ENCODE assay signal across 13 mouse cellular contexts in the genomic region with DNA sequence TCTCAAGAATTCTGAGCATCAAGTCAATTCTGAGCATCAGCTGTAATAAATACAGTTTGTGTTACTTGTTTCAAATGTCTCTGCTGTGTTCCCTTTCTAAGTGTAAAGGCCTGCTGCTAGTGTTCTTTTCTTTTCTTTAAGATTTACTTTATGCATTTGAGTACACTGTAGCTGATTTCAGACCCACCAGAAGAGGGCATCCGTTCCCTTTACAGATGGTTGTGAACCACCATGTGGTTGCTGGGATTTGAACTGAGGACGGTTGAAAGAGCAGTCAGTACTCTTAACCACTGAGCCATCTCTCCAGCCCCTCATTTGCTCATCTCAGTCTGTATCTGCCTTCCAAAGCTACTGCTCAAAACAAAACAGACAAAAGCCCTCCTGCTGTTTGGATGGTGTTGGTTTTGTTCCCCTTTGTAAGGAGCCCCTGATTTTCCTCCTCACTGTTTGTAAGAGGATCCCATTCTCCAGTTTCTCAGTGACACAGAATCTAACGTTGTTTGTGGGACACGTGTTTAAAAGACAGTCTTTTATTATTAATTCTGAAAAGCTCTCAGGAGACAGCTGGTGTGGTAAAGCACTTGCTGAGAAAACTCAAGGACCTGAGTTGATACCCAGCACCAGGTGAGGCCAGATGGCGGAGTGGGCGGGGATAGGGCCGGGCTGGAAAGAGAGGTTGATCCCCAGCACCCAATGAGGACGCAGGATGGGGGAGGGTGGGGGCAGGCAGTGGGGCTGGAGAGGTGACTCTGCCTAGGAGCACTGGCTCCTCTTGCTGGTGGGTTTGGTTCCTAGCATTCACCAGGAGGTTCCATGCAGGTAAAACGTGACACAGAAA. TPM values are rescaled to one million over a fixed set of nuclear protein-coding genes. Genes with fewer than 3 reads are reported as not detected.
DNase-seq lines count a peak whose midpoint lies in the region; ATAC-seq and TF ChIP-seq lines count a peak whose summit lies in the region.
"Had no signal": no experiment of that assay in that cellular context is flagged by ENCODE, and none has a peak within 500 bp of the region (broad histone marks: within the 10 kb centered on the region; RNA-seq: fewer than 3 reads in every experiment).

No protein-coding gene starts in this region.

- H3K4me3 ChIP-seq in gastrocnemius, adult 2 months: no peak overlapping the region
- H3K4me3 ChIP-seq in limb, embryonic 13.5 days: no peak overlapping the region
- H3K4me3 ChIP-seq in limb, embryonic 10.5 days: no peak overlapping the region
- H3K4me3 ChIP-seq in embryonic facial prominence, embryonic 10.5 days: no peak overlapping the region
- H3K4me3 ChIP-seq: embryonic facial prominence, embryonic 13.5 days; hindbrain, embryonic 15.5 days; limb, embryonic 12.5 days had no signal

- H3K9me3 ChIP-seq in limb, embryonic 13.5 days: no peaks in the 10 kb centered on the region
- no peaks in the 10 kb centered on the region for H3K9me3 ChIP-seq in limb, embryonic 10.5 days (replicated peaks)
- H3K9me3 ChIP-seq in embryonic facial prominence, embryonic 10.5 days: no peaks in the 10 kb centered on the region
- H3K9me3 ChIP-seq: embryonic facial prominence, embryonic 13.5 days; hindbrain, embryonic 15.5 days; limb, embryonic 12.5 days had no signal

- no peaks in the 10 kb centered on the region for H3K4me1 ChIP-seq in limb, embryonic 13.5 days
- H3K4me1 ChIP-seq in limb, embryonic 10.5 days: peaks cover 14% of the 10 kb centered on the region; the same call in 1 of the 2 replicates
- peaks cover 9% of the 10 kb centered on the region; the same call in 1 of the 2 replicates for H3K4me1 ChIP-seq in embryonic facial prominence, embryonic 10.5 days

- intact Hi-C loops in gastrocnemius, adult 2 months (cut with DNase I): no loop called here

- H3K27me3 ChIP-seq in limb, embryonic 13.5 days: no peaks in the 10 kb centered on the region
- no peaks in the 10 kb centered on the region for H3K27me3 ChIP-seq in limb, embryonic 10.5 days (ENCODE audit: low read depth, poor library complexity, severe bottlenecking)
- no peaks in the 10 kb centered on the region for H3K27me3 ChIP-seq in embryonic facial prominence, embryonic 10.5 days (replicated peaks; ENCODE audit: low read depth, poor library complexity, severe bottlenecking)
- H3K27me3 ChIP-seq: embryonic facial prominence, embryonic 13.5 days; hindbrain, embryonic 15.5 days; limb, embryonic 12.5 days had no signal

- no peak for ATAC-seq in limb, embryonic 13.5 days (ENCODE audit: low FRiP score, low read depth)
- ATAC-seq in megakaryocyte-erythroid progenitor cell, adult 5-6 weeks (replicated peaks; ENCODE audit: low FRiP score, low TSS enrichment, poor library complexity, severe bottlenecking): no peak

- no peak overlapping the region for H3K27ac ChIP-seq in gastrocnemius, adult 2 months
- H3K27ac ChIP-seq in limb, embryonic 13.5 days: 0 out of 2 replicates have a peak overlapping the region, but pooled peaks have one; percentile 44
- no peak overlapping the region for H3K27ac ChIP-seq in limb, embryonic 10.5 days
- H3K27ac ChIP-seq in embryonic facial prominence, embryonic 10.5 days (replicated peaks): no peak overlapping the region
- H3K27ac ChIP-seq: embryonic facial prominence, embryonic 13.5 days; hindbrain, embryonic 15.5 days; limb, embryonic 12.5 days; macrophage had no signal

- H3K9ac ChIP-seq in limb, embryonic 13.5 days: no peak overlapping the region
- H3K9ac ChIP-seq: embryonic facial prominence, embryonic 13.5 days; hindbrain, embryonic 15.5 days; limb, embryonic 12.5 days had no signal

- H3K4me2 ChIP-seq in limb, embryonic 13.5 days (replicated peaks): no peak overlapping the region
- H3K4me2 ChIP-seq: embryonic facial prominence, embryonic 13.5 days; hindbrain, embryonic 15.5 days; limb, embryonic 12.5 days had no signal

- no peak for DNase-seq in gastrocnemius, adult 2 months
- no peak for DNase-seq in gastrocnemius, postnatal 10 days
- DNase-seq in limb, embryonic 10.5 days (ENCODE audit: low spot score): no peak
- DNase-seq in ES-CJ7 (ENCODE audit: low read depth, low spot score): peak; percentile 88
- DNase-seq in embryonic facial prominence, embryonic 10.5 days (ENCODE audit: low spot score): peak; percentile 32
- no peak for DNase-seq in adrenal gland, postnatal 10 days
- DNase-seq: spleen, adult 18-20 months had no signal

- WGBS in limb, embryonic 13.5 days: 46% methylated on average over 9 of the region's 9 CpGs
- 42% methylated on average over 9 of the region's 9 CpGs for WGBS in limb, embryonic 10.5 days
- 38% methylated on average over 9 of the region's 9 CpGs for WGBS in embryonic facial prominence, embryonic 10.5 days

- peaks cover 28% of the 10 kb centered on the region for H3K36me3 ChIP-seq in limb, embryonic 13.5 days
- peaks cover 50% of the 10 kb centered on the region for H3K36me3 ChIP-seq in limb, embryonic 10.5 days
- peaks cover 60% of the 10 kb centered on the region for H3K36me3 ChIP-seq in embryonic facial prominence, embryonic 10.5 days (replicated peaks)
- H3K36me3 ChIP-seq: hindbrain, embryonic 15.5 days had no signal

- peak; percentile 37 for TF ChIP-seq CTCF in gastrocnemius, adult 2 months (IDR thresholded peaks at IDR 0.05)

RNA-seq across cellular contexts. Expression of a gene that starts 12.1 kb away (rescaled TPM):
- 10 to 100 TPM; 24.0 to 32.9 TPM for total RNA-seq in gastrocnemius, adult 2 months (2021)
- 10 to 100 TPM; 27.5 to 28.4 TPM for total RNA-seq in gastrocnemius, postnatal 10 days (2021)
- polyA plus RNA-seq in limb, embryonic 13.5 days (2015; fragmentation: Nextera tagmentation; extraction: Ambion mirVana): 60.2 and 60.9 TPM in 2 replicates
- 85.4 and 97.4 TPM in 2 replicates for polyA plus RNA-seq in limb, embryonic 10.5 days (2016; fragmentation: Nextera tagmentation; extraction: Ambion mirVana)
- 82.8 and 88.2 TPM in 2 replicates for polyA plus RNA-seq in embryonic facial prominence, embryonic 10.5 days (2016; fragmentation: Nextera tagmentation; extraction: Ambion mirVana)
- total RNA-seq in megakaryocyte-erythroid progenitor cell, adult 5-6 weeks (2014; fragmentation: Nextera tagmentation): 33.3 and 42.7 TPM in 2 replicates
- total RNA-seq in megakaryocyte-erythroid progenitor cell, adult 5-6 weeks (2017): 24.8 and 30.4 TPM in 2 replicates
- total RNA-seq in adrenal gland, postnatal 10 days (2021): 10 to 100 TPM; 51.6 to 56.7 TPM

RNA-seq across cellular contexts. Expression of a gene that starts 12.1 kb away (rescaled TPM):
- 10 to 100 TPM; 20.1 to 35.5 TPM for total RNA-seq in gastrocnemius, adult 2 months (2021)
- 10 to 100 TPM; 23.4 to 24.1 TPM for total RNA-seq in gastrocnemius, postnatal 10 days (2021)
- polyA plus RNA-seq in limb, embryonic 13.5 days (2015; fragmentation: Nextera tagmentation; extraction: Ambion mirVana): 44.2 and 45.8 TPM in 2 replicates
- polyA plus RNA-seq in limb, embryonic 10.5 days (2016; fragmentation: Nextera tagmentation; extraction: Ambion mirVana): 57.3 and 59.1 TPM in 2 replicates
- 52.9 and 55.0 TPM in 2 replicates for polyA plus RNA-seq in embryonic facial prominence, embryonic 10.5 days (2016; fragmentation: Nextera tagmentation; extraction: Ambion mirVana)
- 52.6 and 57.6 TPM in 2 replicates for total RNA-seq in megakaryocyte-erythroid progenitor cell, adult 5-6 weeks (2014; fragmentation: Nextera tagmentation)
- total RNA-seq in megakaryocyte-erythroid progenitor cell, adult 5-6 weeks (2017): 60.9 and 74.7 TPM in 2 replicates
- total RNA-seq in adrenal gland, postnatal 10 days (2021): 10 to 100 TPM; 33.8 to 43.0 TPM

Comparison
In these comparisons a context has a peak if more than half of its experiments do, and no peak if none do; other contexts are left out.
1. DNase-seq: peak in ES-CJ7 (single experiment) and embryonic facial prominence, embryonic 10.5 days (single experiment); none in gastrocnemius, adult 2 months (single experiment), gastrocnemius, postnatal 10 days (single experiment), limb, embryonic 10.5 days (single experiment) and adrenal gland, postnatal 10 days (single experiment).